Mouse (Mus musculus) spleen, adult 2 months (tissue): ENCODE results near the gene Aif1l. TPM values are rescaled to one million over a fixed set of nuclear protein-coding genes. Genes with fewer than 3 reads are reported as not detected.
A peak's percentile ranks its signal among the peaks of the same experiment; 100 is the strongest.

Experiments
- DNase-seq, 2 experiments: peaks; one replicate each; pipeline versions ENCODE4 v3.0.0 to v3.0.0-alpha.2; 2012 to 2021; ENCODE audit warnings: low spot score in 2 of 2, low read depth in 1 of 2
- H3K27ac ChIP-seq: fragments of 200-500 bp; 2 replicates; pipeline ENCODE4 v1.5.1; 2012; ENCODE audit warnings: low read length, inconsistent platforms; ENCODE audit not compliant: insufficient read depth
- H3K27me3 ChIP-seq: fragments of 200-500 bp; 2 replicates; pipeline ENCODE4 v1.6.1; 2012; ENCODE audit warnings: mild to moderate bottlenecking, moderate library complexity, low read length, inconsistent platforms; ENCODE audit not compliant: control insufficient read depth, insufficient read depth
- H3K36me3 ChIP-seq: fragments of 200-500 bp; 2 replicates; pipeline ENCODE4 v1.6.1; 2012; ENCODE audit warnings: mild to moderate bottlenecking, low read length, inconsistent platforms; ENCODE audit not compliant: control insufficient read depth, insufficient read depth
- H3K4me1 ChIP-seq: fragments of 200-500 bp; 2 replicates; pipeline ENCODE4 v1.6.1; 2011; ENCODE audit warnings: inconsistent platforms; ENCODE audit not compliant: control insufficient read depth, insufficient read depth, insufficient read length
- H3K4me3 ChIP-seq: fragments of 200-500 bp; 2 replicates; pipeline ENCODE4 v1.5.1; 2011; ENCODE audit warnings: mild to moderate bottlenecking, inconsistent platforms; ENCODE audit not compliant: insufficient read depth, insufficient read length; ENCODE audit errors: extremely low read depth
- CTCF ChIP-seq: fragments of 200-500 bp; IDR thresholded peaks from 2 replicates; pipeline ENCODE4 v1.5.1; 2011; ENCODE audit warnings: mild to moderate bottlenecking, inconsistent platforms; ENCODE audit not compliant: insufficient read depth, insufficient read length, insufficient replicate concordance; ENCODE audit errors: extremely low read depth
- POLR2A ChIP-seq: fragments of 200-500 bp; IDR thresholded peaks from 2 replicates; pipeline ENCODE4 v1.6.1; 2011; ENCODE audit warnings: low read depth, low read length, inconsistent platforms
- WGBS: fragments of 180-500 bp; shearing (Covaris S2); methylation state at CpG from one replicate; pipeline ENCODE4 v1.1.7; 2018; 5-methylcytosine and 5-hydroxymethylcytosine counted together
- polyA plus RNA-seq: library from polyadenylated mRNA; depleted of rRNA; stranded (reverse); fragments of >200 nt; gene quantifications from 2 replicates; pipeline ENCODE4 v1.2.3, GENCODE M21; 2012

Gene Aif1l
- polyA plus RNA-seq, 1 experiment, result 0.75 TPM

DNA sequence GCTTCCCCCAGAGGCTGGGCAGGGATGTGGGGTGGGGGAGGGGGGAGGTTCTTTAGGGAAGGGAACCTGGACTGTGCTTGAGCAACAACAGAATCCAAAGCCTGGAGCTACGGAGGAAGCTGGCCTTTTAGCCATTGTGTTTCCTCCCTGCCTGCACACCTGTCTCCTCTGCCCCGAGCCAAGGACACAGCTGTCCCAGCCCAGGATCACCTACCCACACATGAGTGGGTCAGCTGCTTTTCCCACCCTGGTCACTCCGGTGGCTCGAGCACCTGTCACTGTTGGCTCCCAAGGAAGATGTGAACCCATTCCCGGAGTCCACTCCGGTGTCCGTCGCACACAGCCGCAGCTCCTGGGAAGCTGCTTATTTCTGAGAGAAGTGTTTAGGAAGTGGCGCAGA, 7.3 kb downstream of the Aif1l start:
- no peaks in the 10 kb centered on the region for H3K27me3 ChIP-seq

DNA sequence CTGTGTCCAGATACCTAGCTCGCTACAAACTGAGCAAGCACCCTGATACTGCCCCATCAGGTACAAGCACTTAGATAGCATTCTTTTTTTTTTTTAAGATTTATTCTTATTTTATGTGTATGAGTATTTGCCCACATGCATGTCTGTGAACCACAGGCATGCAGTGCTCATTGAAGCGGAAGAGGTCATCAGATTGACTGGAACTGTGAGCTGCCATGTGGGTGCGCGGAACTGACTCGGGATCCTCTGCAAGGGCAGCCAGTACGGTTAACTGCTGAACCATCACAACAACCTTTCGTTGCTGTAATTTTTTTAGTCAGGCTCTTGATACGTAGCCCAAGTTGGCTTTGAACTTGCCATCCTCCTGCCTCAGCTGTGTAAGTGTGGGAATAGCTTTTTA, 11.0 kb downstream of the Aif1l start:
- WGBS, result 92% methylated on average over 8 of the region's 8 CpGs
- Histone ChIP-seq H3K4me1 (no peaks in the 10 kb centered on the region), H3K27ac (no peak overlapping the region), H3K4me3 (no peak overlapping the region), H3K36me3 (no peaks in the 10 kb centered on the region), H3K27me3 (no peaks in the 10 kb centered on the region)
- no peak for DNase-seq
- TF ChIP-seq CTCF (no peak), POLR2A (no peak)

More for the DNA sequence above, 7.3 kb downstream of the Aif1l start:
- TF ChIP-seq CTCF (no peak), POLR2A (no peak)
- H3K4me3 ChIP-seq, result no peak overlapping the region
- H3K4me1 ChIP-seq, result no peaks in the 10 kb centered on the region
- WGBS, result 92% methylated on average over 10 of the region's 10 CpGs
- DNase-seq, result no peak
- no peaks in the 10 kb centered on the region for H3K36me3 ChIP-seq
- H3K27ac ChIP-seq, result no peak overlapping the region

DNA sequence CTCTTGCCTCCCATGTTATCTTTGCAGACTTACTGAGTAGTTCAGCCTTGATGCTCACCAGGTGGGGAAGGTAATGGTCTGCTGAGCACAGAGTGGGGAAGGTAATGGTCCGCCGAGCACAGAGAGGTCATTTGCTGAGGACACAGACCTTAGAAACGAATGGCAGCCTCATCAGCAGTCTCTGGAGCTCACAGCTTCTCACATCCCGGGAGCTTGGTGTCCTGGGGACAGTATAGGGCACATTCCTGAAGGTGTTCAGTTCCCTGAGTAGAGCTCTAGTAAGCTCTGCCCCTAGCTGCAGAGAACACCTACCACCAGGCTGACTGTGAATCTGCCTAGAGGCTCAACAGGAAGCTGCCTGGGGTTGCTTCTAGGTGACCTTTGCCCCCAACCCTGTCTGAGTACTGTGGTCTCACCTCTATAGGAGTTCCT, 11.9 kb downstream of the Aif1l start:
- no peaks in the 10 kb centered on the region for H3K27me3 ChIP-seq
- DNase-seq, result no peak
- TF ChIP-seq CTCF (no peak), POLR2A (no peak)
- no peaks in the 10 kb centered on the region for H3K4me1 ChIP-seq
- no peaks in the 10 kb centered on the region for H3K36me3 ChIP-seq
- no peak overlapping the region for H3K27ac ChIP-seq
- H3K4me3 ChIP-seq, result no peak overlapping the region
- 66% methylated on average over 4 of the region's 4 CpGs for WGBS

DNA sequence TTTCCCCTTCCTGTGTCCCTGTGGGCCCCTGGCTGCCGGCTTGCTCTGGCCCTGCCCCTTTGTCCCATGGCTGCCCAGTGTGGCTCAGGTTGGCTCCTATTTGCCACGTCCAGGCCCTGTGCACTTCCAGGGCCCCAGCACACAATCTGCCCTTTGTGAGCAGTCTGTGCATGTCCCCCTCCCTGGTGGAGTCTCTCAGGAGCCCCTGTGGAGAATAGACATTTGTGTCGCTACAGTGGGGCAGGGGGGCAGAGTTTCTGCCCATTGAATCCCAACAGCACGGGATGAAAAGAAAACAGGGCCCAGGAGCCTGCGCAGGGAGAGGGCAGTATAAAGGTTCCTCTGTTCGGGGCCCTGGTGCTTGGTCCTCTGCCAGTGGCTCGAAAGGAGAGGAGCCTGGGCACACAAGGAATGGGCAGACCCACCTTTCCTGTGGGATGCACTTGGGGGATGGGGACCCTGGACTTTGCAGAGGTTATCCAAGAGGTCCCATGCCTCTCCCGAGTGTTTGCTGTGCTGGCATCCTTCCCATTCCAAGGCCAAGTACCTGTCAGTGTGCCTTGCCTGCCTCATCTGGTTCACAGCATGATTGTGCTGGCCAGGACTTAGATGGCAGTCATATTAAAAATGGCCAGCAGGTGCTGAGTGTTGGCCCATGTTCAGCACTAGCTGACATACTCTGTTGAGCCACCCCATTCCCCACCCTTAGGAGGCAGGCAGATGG, 12.7 kb downstream of the Aif1l start:
- no peak overlapping the region for H3K27ac ChIP-seq
- TF ChIP-seq CTCF (no peak), POLR2A (no peak)
- 79% methylated on average over 8 of the region's 8 CpGs for WGBS
- no peak for DNase-seq
- no peaks in the 10 kb centered on the region for H3K4me1 ChIP-seq
- H3K4me3 ChIP-seq, result no peak overlapping the region
- no peaks in the 10 kb centered on the region for H3K27me3 ChIP-seq
- H3K36me3 ChIP-seq, result no peaks in the 10 kb centered on the region

DNA sequence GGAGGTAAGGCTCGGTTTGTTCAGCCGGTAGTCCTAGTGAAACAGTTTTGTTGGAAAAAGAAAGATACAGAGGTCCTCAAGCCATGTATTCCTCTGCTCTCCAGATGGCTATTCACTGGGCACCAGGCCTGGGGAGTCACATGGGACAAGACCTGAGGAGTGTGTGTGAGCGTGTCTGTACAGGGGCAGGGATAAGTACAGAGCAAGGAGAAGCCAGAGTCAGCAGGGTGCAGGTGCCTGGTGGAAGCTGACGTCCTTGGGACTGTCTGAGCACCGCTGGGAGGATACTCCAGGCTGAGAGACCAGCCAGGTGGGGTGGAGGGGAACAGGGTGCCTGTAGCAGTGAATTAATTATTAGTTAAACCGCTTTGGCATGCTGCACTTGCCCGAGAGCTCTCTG, 13.6 kb downstream of the Aif1l start:
- 93% methylated on average over 7 of the region's 7 CpGs for WGBS
- no peaks in the 10 kb centered on the region for H3K27me3 ChIP-seq
- H3K36me3 ChIP-seq, result no peaks in the 10 kb centered on the region
- DNase-seq, result no peak
- no peak overlapping the region for H3K4me3 ChIP-seq
- TF ChIP-seq POLR2A (no peak), CTCF (no peak)
- H3K4me1 ChIP-seq, result no peaks in the 10 kb centered on the region
- H3K27ac ChIP-seq, result no peak overlapping the region

DNA sequence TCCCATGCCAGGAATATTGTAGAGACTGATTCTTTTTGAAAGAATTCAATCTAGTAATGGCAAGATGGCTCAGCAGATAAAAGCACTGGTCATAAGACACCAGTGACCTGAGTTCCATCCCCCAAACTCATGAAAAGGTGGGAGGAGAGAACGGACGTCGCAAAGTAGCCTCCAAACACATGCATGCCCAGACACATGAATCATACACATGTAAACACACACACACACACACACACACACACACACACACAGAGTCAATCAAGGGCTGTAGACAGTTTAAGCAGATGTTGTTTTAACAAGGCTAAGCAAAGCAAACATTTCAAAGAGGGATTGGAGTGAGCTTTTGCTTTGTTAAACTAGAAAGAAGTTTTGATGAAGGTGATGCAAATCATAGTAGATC, 14.3 kb downstream of the Aif1l start:
- Histone ChIP-seq H3K27me3 (no peaks in the 10 kb centered on the region), H3K4me1 (no peaks in the 10 kb centered on the region), H3K4me3 (no peak overlapping the region), H3K36me3 (no peaks in the 10 kb centered on the region), H3K27ac (no peak overlapping the region)
- no peak for DNase-seq
- TF ChIP-seq CTCF (no peak), POLR2A (no peak)
- WGBS, result 90% methylated on average over 3 of the region's 3 CpGs

DNA sequence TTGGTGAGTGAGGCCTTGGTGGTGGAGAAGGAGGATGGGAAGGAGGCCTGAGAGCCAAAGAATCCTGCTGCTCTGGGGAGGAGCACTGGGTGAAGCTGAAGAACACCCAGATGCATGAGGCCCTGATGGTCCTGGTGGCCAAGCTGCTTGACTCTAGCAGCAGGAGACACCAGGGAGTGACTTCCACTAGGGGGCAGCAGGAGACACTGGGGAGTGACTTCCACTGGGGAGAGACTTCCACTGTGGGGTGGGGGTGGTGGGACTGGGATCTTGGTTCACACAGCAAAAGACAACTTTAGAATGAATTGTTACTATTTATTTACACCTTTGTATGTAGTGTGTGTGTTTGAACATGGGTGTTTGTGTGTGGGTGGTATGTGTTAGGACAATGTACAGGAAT, 15.2 kb downstream of the Aif1l start:
- no peak overlapping the region for H3K27ac ChIP-seq
- H3K4me3 ChIP-seq, result no peak overlapping the region
- H3K4me1 ChIP-seq, result no peaks in the 10 kb centered on the region
- peak; percentile 14 to 48 for DNase-seq
- no peak for TF ChIP-seq POLR2A
- peak; percentile 58; the same call in 1 of the 2 replicates for TF ChIP-seq CTCF
- H3K27me3 ChIP-seq, result no peaks in the 10 kb centered on the region
- H3K36me3 ChIP-seq, result no peaks in the 10 kb centered on the region
